Mouse (Mus musculus) small intestine, adult 2 months (tissue): ENCODE measurements around the gene Utf1. TPM values are rescaled to one million over a fixed set of nuclear protein-coding genes. Genes with fewer than 3 reads are reported as not detected.
A peak's percentile ranks its signal among the peaks of the same experiment; 100 is the strongest.

ENCODE experiments used
- H3K27ac ChIP-seq: fragments of 200-500 bp; 2 replicates; pipeline ENCODE4 v1.5.1; 2012; ENCODE audit warnings: low read depth, low read length, control low read depth, inconsistent platforms; ENCODE audit not compliant: insufficient read depth
- H3K27me3 ChIP-seq: fragments of 200-500 bp; 2 replicates; pipeline ENCODE4 v1.6.1; 2012; ENCODE audit warnings: mild to moderate bottlenecking, moderate library complexity, low read length, inconsistent platforms; ENCODE audit not compliant: control insufficient read depth, insufficient read depth
- H3K36me3 ChIP-seq: fragments of 200-500 bp; 2 replicates; pipeline ENCODE4 v1.6.1; 2012; ENCODE audit warnings: mild to moderate bottlenecking, low read length, control low read depth, inconsistent platforms; ENCODE audit not compliant: control insufficient read depth, insufficient read depth
- H3K4me1 ChIP-seq: fragments of 200-500 bp; 2 replicates; pipeline ENCODE4 v1.6.1; 2012; ENCODE audit warnings: low read length, inconsistent platforms, mixed read lengths; ENCODE audit not compliant: control insufficient read depth, insufficient read depth, insufficient read length
- H3K4me3 ChIP-seq: fragments of 200-500 bp; 2 replicates; pipeline ENCODE4 v1.5.1; 2012; ENCODE audit warnings: low read depth, mild to moderate bottlenecking, control low read depth, inconsistent platforms, low read length, moderate library complexity
- CTCF ChIP-seq: fragments of 200-500 bp; IDR thresholded peaks from 2 replicates; pipeline ENCODE4 v1.5.1; 2012; ENCODE audit warnings: low read depth, mild to moderate bottlenecking, control low read depth, inconsistent platforms, low read length, moderate library complexity, mixed read lengths; ENCODE audit not compliant: insufficient replicate concordance, insufficient read length; ENCODE audit errors: extremely low read depth
- POLR2A ChIP-seq: fragments of 200-500 bp; IDR thresholded peaks from 2 replicates; pipeline ENCODE4 v1.6.1; 2012; ENCODE audit warnings: low read depth, mild to moderate bottlenecking, control low read depth, inconsistent platforms, low read length, moderate library complexity
- WGBS: fragments of 180-500 bp; shearing (Covaris S2); methylation state at CpG from one replicate; pipeline ENCODE4 v1.1.7; 2018; 5-methylcytosine and 5-hydroxymethylcytosine counted together
- polyA plus RNA-seq: library from polyadenylated mRNA; depleted of rRNA; stranded (reverse); fragments of >200 nt; gene quantifications from 2 replicates; pipeline ENCODE4 v1.2.3, GENCODE M21; 2012

Gene Utf1
- polyA plus RNA-seq, 1 experiment, result 0.67 TPM

DNA sequence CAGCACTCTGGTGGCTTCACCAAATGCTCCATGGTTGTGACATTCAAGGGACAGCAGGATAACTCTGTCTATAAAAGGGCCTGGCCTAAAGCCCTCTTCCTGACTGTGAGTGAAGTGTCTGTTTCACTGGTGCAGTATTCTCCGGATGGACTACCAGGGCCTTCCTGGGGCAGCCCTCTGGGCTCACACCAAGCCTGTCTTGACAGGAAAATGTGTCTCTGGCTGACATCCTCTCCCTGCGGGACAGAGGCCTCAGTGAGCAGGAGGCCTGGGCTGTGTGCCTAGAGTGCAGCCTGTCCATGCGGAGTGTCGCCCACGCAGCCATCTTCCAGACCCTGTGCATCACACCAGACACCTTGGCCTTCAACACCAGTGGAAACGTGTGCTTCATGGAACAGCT is 42.7 kb upstream of the Utf1 start:
- no peak for TF ChIP-seq POLR2A
- no peak for TF ChIP-seq CTCF
- 82% methylated on average over 6 of the region's 6 CpGs for WGBS
- Histone ChIP-seq H3K4me1 (no peaks in the 10 kb centered on the region), H3K27ac (no peak overlapping the region), H3K36me3 (no peaks in the 10 kb centered on the region), H3K27me3 (no peaks in the 10 kb centered on the region), H3K4me3 (no peak overlapping the region)

DNA sequence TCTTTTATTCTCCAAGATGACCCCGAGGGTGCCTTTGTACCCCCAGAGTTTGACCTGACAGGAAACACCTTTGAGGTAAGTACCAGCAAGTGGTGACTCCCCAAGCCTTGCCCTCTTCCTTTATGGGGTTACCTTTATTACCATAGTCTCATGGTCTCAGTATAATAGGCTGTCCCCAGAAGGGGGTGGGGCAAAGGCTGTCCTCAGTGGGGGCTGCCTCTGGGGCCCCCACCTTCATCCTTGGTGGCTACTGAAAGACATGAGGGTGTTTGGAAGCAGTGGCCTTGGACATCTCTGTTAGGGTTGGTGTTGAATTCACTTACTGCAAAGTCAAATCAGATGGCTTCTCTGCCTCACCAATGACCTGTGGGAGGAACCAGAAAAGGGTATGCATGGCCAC is 41.6 kb upstream of the Utf1 start:
- no peak for TF ChIP-seq POLR2A
- H3K36me3 ChIP-seq, result no peaks in the 10 kb centered on the region
- no peaks in the 10 kb centered on the region for H3K27me3 ChIP-seq
- H3K4me1 ChIP-seq, result no peaks in the 10 kb centered on the region
- WGBS, result 42% methylated on average over 1 of the region's 1 CpGs
- H3K27ac ChIP-seq, result no peak overlapping the region
- H3K4me3 ChIP-seq, result no peak overlapping the region

DNA sequence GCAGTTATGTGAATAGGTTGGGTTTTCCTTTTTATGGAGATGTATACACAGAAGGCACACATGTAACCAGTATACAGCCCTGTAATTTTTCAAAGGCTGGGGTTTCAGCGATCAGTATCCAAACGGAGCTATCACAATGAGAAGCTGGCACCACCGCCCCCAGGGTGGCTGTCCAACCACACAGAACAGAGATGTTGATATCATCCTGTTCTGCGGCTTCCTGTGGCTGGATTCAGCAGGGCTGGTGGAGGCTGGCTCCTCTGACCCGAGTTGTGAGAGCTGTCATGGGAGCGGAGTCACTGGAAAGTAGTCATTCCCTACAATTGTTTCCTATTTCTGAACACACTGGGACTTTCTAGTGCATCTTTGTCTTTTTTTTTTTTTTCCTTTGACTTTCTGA is 38.3 kb upstream of the Utf1 start:
- Histone ChIP-seq H3K27ac (no peak overlapping the region), H3K4me1 (no peaks in the 10 kb centered on the region), H3K4me3 (no peak overlapping the region), H3K27me3 (no peaks in the 10 kb centered on the region), H3K36me3 (no peaks in the 10 kb centered on the region)
- TF ChIP-seq POLR2A, result no peak
- TF ChIP-seq CTCF, result no peak
- 27% methylated on average over 6 of the region's 6 CpGs for WGBS

DNA sequence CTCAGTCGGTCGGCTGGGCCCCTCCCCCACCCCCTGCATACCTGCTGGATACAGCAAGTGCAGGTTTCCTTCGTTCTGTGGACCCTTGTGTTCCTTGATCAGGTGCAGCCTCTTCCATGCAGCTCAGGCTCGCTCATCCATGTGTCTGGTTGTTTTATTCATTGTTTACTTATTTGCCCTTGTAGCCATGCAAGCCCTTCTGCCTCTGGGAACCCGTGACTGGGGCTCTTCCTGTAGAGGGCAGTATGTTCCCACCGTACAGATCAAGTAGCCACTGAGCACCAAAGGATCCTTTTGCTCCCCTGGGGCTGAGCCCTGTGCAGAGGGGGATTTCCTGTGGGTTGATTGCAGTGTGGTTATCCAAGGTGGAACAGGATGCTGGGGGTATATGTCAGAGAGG is 37.9 kb upstream of the Utf1 start:
- TF ChIP-seq POLR2A (no peak), CTCF (peak; percentile 29; the same call in 1 of the 2 replicates)
- Histone ChIP-seq H3K4me1 (no peaks in the 10 kb centered on the region), H3K36me3 (no peaks in the 10 kb centered on the region), H3K27ac (no peak overlapping the region), H3K4me3 (no peak overlapping the region), H3K27me3 (no peaks in the 10 kb centered on the region)
- WGBS, result 3% methylated on average over 6 of the region's 6 CpGs

DNA sequence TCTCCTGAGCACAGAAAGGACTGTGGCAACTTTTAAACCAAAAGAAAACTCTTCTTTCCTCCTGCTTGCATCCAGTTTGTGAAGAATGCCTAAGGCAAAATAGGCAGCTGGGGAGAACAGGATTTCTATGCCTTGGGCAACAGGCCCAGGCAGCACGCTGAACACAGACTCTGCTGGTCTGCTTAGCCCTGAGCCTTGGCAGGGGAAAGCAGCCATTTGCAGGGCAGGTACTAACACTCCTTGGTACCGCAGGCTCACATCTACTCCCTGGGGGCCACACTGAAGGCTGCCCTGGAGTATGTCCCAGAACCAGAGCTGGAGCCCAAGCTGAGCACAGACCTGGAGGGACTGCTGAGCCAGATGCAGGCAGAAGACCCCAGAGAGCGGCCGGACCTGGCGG is 35.4 kb upstream of the Utf1 start:
- Histone ChIP-seq H3K36me3 (no peaks in the 10 kb centered on the region), H3K27me3 (no peaks in the 10 kb centered on the region), H3K27ac (no peak overlapping the region), H3K4me3 (no peak overlapping the region), H3K4me1 (no peaks in the 10 kb centered on the region)
- 79% methylated on average over 5 of the region's 5 CpGs for WGBS
- no peak for TF ChIP-seq POLR2A
- no peak for TF ChIP-seq CTCF

DNA sequence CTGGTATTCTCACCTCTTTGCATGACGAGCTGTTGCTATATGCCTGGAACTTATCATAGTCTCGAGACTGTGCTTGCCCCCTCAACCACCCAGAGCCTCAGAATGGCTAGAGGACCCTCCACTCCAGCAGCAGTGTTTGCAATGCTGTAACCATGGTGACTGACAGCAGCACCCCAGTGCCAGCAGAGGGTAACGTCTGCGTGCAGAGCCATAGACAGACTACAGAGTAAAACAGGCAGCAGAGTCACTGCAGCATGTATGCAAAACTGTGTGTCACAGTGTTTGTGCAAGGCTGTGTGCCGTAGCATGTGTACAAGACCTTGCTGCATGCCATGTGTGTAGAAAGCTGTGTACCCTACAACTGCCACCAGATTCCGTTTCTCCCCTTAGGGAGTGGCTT is 34.1 kb upstream of the Utf1 start:
- Histone ChIP-seq H3K4me3 (no peak overlapping the region), H3K27me3 (peaks cover 9% of the 10 kb centered on the region), H3K27ac (no peak overlapping the region), H3K4me1 (0 out of 2 replicates have a peak, but pooled peaks cover under 1% of the 10 kb centered on the region), H3K36me3 (no peaks in the 10 kb centered on the region)
- TF ChIP-seq POLR2A, result no peak
- no peak for TF ChIP-seq CTCF
- WGBS, result 47% methylated on average over 6 of the region's 6 CpGs

DNA sequence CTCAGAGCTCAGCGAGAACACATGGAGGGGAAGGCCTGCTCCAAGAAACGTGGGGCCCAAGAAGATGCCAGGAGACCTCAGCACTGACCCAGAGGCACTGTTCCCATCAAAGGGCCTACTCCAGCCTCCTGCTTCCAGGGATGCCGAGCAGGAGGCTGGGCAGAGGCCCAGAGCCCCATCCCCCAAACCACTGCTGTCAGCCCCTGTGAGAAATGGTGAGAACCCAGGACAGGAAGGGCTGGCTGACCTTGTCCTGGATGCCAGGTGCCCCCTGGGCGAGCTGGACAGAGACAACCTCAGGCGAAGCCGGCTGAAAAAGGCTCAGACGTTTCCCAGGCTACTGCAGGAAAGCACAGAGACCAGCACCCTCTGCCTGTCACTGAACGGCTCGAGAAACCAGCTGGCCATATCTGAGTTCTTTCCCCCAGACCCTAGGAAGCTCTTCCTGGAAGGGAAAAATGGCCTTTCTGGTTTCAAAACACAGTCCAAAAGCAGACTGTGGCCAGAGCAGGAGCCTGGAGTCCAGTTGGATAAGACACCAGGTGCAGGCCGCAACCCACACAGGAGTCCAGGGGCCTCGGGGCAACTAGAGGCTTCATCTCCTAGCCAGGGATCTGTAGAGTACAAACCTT is 33.3 kb upstream of the Utf1 start:
- no peak overlapping the region for H3K27ac ChIP-seq
- H3K4me3 ChIP-seq, result no peak overlapping the region
- H3K36me3 ChIP-seq, result no peaks in the 10 kb centered on the region
- WGBS, result 70% methylated on average over 11 of the region's 11 CpGs
- TF ChIP-seq CTCF (no peak), POLR2A (no peak)
- H3K4me1 ChIP-seq, result 0 out of 2 replicates have a peak, but pooled peaks cover 3% of the 10 kb centered on the region
- H3K27me3 ChIP-seq, result peaks cover 10% of the 10 kb centered on the region
